Mouse (Mus musculus) myocyte (in vitro differentiated cells): ENCODE results near the gene Camkmt. TPM values are rescaled to one million over a fixed set of nuclear protein-coding genes. Genes with fewer than 3 reads are reported as not detected.

Source experiments
- H3K27me3 ChIP-seq: one replicate; pipeline ENCODE4 v1.6.1; 2011; ENCODE audit not compliant: control insufficient read depth, insufficient read depth, insufficient read length
- H3K36me3 ChIP-seq: one replicate; pipeline ENCODE4 v1.6.1; 2011; ENCODE audit not compliant: control insufficient read depth, insufficient read depth
- H3K4me2 ChIP-seq: one replicate; pipeline ENCODE4 v1.6.1; 2011; ENCODE audit warnings: low read depth, control low read depth
- H3K4me3 ChIP-seq: one replicate; pipeline ENCODE4 v1.5.1; 2011; ENCODE audit warnings: mild to moderate bottlenecking, control low read depth, moderate library complexity
- H3K79me2 ChIP-seq: one replicate; pipeline ENCODE4 v1.6.1; 2011; ENCODE audit not compliant: control insufficient read depth, insufficient read depth
- H3ac ChIP-seq: one replicate; pipeline ENCODE4 v1.6.1; 2011; ENCODE audit not compliant: control insufficient read depth, insufficient read length
- CEBPB ChIP-seq: IDR thresholded peaks from 2 replicates; pipeline ENCODE4 v1.6.1; 2011; ENCODE audit warnings: mild to moderate bottlenecking, moderate library complexity; ENCODE audit not compliant: poor library complexity, insufficient read depth, severe bottlenecking
- E2F4 ChIP-seq: IDR thresholded peaks from one replicate; pipeline ENCODE4 v1.6.1; 2011; ENCODE audit warnings: mild to moderate bottlenecking, control low read depth, moderate library complexity; ENCODE audit not compliant: insufficient read depth
- MAX ChIP-seq: IDR thresholded peaks from one replicate; pipeline ENCODE4 v1.6.1; 2011; ENCODE audit warnings: low read depth, mild to moderate bottlenecking, control low read depth
- MYOD1 ChIP-seq, 3 experiments: IDR thresholded peaks; one replicate each; pipeline ENCODE4 v1.6.1; 2011; ENCODE audit warnings: control low read depth in 2 of 3, low read depth in 2 of 3, mild to moderate bottlenecking in 2 of 3, moderate library complexity in 1 of 3; ENCODE audit not compliant: insufficient read length in 2 of 3, control insufficient read depth in 1 of 3
- MYOG ChIP-seq, 3 experiments: IDR thresholded peaks; one replicate each; pipeline ENCODE4 v1.6.1; 2011; ENCODE audit warnings: control low read depth in 2 of 3, low read depth in 2 of 3, mild to moderate bottlenecking in 2 of 3; ENCODE audit not compliant: insufficient read length in 2 of 3, control insufficient read depth in 1 of 3, insufficient read depth in 1 of 3
- POLR2A ChIP-seq: IDR thresholded peaks from one replicate; pipeline ENCODE4 v1.6.1; 2011; ENCODE audit warnings: low read depth, mild to moderate bottlenecking, control low read depth, moderate library complexity; ENCODE audit not compliant: insufficient read length
- POLR2AphosphoS2 ChIP-seq: IDR thresholded peaks from one replicate; pipeline ENCODE4 v1.6.1; 2011; ENCODE audit warnings: low read depth, control low read depth; ENCODE audit not compliant: insufficient read length
- REST ChIP-seq: IDR thresholded peaks from one replicate; pipeline ENCODE4 v1.6.1; 2011; ENCODE audit warnings: mild to moderate bottlenecking, control low read depth, moderate library complexity; ENCODE audit not compliant: insufficient read depth, insufficient read length
- SRF ChIP-seq: IDR thresholded peaks from one replicate; pipeline ENCODE4 v1.6.1; 2011; ENCODE audit warnings: low read depth; ENCODE audit not compliant: control insufficient read depth, insufficient read length
- TCF12 ChIP-seq: IDR thresholded peaks from one replicate; pipeline ENCODE4 v1.6.1; 2011; ENCODE audit warnings: mild to moderate bottlenecking, control low read depth; ENCODE audit not compliant: poor library complexity, insufficient read depth, severe bottlenecking
- TCF3 ChIP-seq: IDR thresholded peaks from one replicate; pipeline ENCODE4 v1.6.1; 2011; ENCODE audit warnings: low read depth, control low read depth; ENCODE audit not compliant: insufficient read length
- USF1 ChIP-seq: IDR thresholded peaks from one replicate; pipeline ENCODE4 v1.6.1; 2011; ENCODE audit warnings: low read depth, mild to moderate bottlenecking, control low read depth, moderate library complexity
- polyA plus RNA-seq: library from polyadenylated mRNA; unstranded; fragments of >200 nt; fragmentation: generic; extraction: Trizol; gene quantifications from one replicate; pipeline ENCODE4 v1.2.1, GENCODE M21; 2012; ENCODE audit warnings: missing spikeins

Camkmt gene
- polyA plus RNA-seq, 1 experiment: 1.4 TPM

GRCm38 (mm10) chr17:85481241-85481640 is 390.9 kb downstream of the Camkmt start:
- no peak overlapping the region for H3K4me2 ChIP-seq
- no peaks in the 10 kb centered on the region for H3K79me2 ChIP-seq
- peaks cover 6% of the 10 kb centered on the region for H3K27me3 ChIP-seq
- TF ChIP-seq MYOD1 (IDR thresholded peaks at IDR 0.05; ENCODE audit: control insufficient read depth in 1 of 3, insufficient read length in 2 of 3, low read depth in 2 of 3): no peak
- TF ChIP-seq MAX: no peak
- H3K4me3 ChIP-seq: no peak overlapping the region
- no peaks in the 10 kb centered on the region for H3K36me3 ChIP-seq
- H3ac ChIP-seq: no peak overlapping the region

GRCm38 (mm10) chr17:85483086-85483485 is 392.7 kb downstream of the Camkmt start:
- Histone ChIP-seq H3K79me2 (no peaks in the 10 kb centered on the region), H3ac (no peak overlapping the region), H3K27me3 (peaks cover 6% of the 10 kb centered on the region), H3K36me3 (no peaks in the 10 kb centered on the region), H3K4me3 (no peak overlapping the region), H3K4me2 (no peak overlapping the region)
- TF ChIP-seq POLR2AphosphoS2 (no peak), MYOD1 (IDR thresholded peaks at IDR 0.05; ENCODE audit: control insufficient read depth in 1 of 3, insufficient read length in 2 of 3, low read depth in 2 of 3) (no peak), USF1 (no peak), E2F4 (no peak), TCF3 (no peak), MYOG (IDR thresholded peaks at IDR 0.05; ENCODE audit: control insufficient read depth in 1 of 3, insufficient read depth in 1 of 3, insufficient read length in 2 of 3, low read depth in 2 of 3) (no peak), POLR2A (no peak), CEBPB (no peak), SRF (no peak), REST (no peak), MAX (no peak), TCF12 (no peak)

- no peak overlapping the region for H3K4me3 ChIP-seq
- H3ac ChIP-seq: no peak overlapping the region
- peaks cover 6% of the 10 kb centered on the region for H3K27me3 ChIP-seq
- no peaks in the 10 kb centered on the region for H3K79me2 ChIP-seq
- no peaks in the 10 kb centered on the region for H3K36me3 ChIP-seq
- no peak for TF ChIP-seq POLR2AphosphoS2
- TF ChIP-seq POLR2A: no peak
- TF ChIP-seq USF1: no peak
- no peak for TF ChIP-seq E2F4
- no peak for TF ChIP-seq SRF
- no peak for TF ChIP-seq TCF3
- TF ChIP-seq MYOG (IDR thresholded peaks at IDR 0.05; ENCODE audit: control insufficient read depth in 1 of 3, insufficient read depth in 1 of 3, insufficient read length in 2 of 3, low read depth in 2 of 3): no peak
- H3K4me2 ChIP-seq: no peak overlapping the region
Measured at GRCm38 (mm10) chr17:85484015-85484414, 393.7 kb downstream of the Camkmt start.

GRCm38 (mm10) chr17:85484526-85484925 is 394.2 kb downstream of the Camkmt start:
- no peak for TF ChIP-seq MYOG (IDR thresholded peaks at IDR 0.05; ENCODE audit: control insufficient read depth in 1 of 3, insufficient read depth in 1 of 3, insufficient read length in 2 of 3, low read depth in 2 of 3)
- TF ChIP-seq CEBPB: no peak
- no peak for TF ChIP-seq MAX
- no peak for TF ChIP-seq POLR2AphosphoS2
- no peak for TF ChIP-seq TCF3
- TF ChIP-seq TCF12: no peak
- no peak for TF ChIP-seq POLR2A
- TF ChIP-seq USF1: no peak
- TF ChIP-seq SRF: no peak
- no peak for TF ChIP-seq MYOD1 (IDR thresholded peaks at IDR 0.05; ENCODE audit: control insufficient read depth in 1 of 3, insufficient read length in 2 of 3, low read depth in 2 of 3)
- no peak for TF ChIP-seq E2F4
- Histone ChIP-seq H3ac (no peak overlapping the region), H3K4me2 (no peak overlapping the region), H3K27me3 (peaks cover 6% of the 10 kb centered on the region), H3K79me2 (no peaks in the 10 kb centered on the region), H3K36me3 (no peaks in the 10 kb centered on the region), H3K4me3 (no peak overlapping the region)

GRCm38 (mm10) chr17:85485065-85485945 is 395.0 kb downstream of the Camkmt start:
- Histone ChIP-seq H3ac (no peak overlapping the region), H3K79me2 (no peaks in the 10 kb centered on the region), H3K27me3 (peaks cover 6% of the 10 kb centered on the region), H3K4me3 (no peak overlapping the region), H3K36me3 (no peaks in the 10 kb centered on the region), H3K4me2 (no peak overlapping the region)
- no peak for TF ChIP-seq CEBPB
- no peak for TF ChIP-seq REST
- TF ChIP-seq TCF12: no peak
- no peak for TF ChIP-seq MYOD1 (IDR thresholded peaks at IDR 0.05; ENCODE audit: control insufficient read depth in 1 of 3, insufficient read length in 2 of 3, low read depth in 2 of 3)
- TF ChIP-seq POLR2AphosphoS2: no peak
- TF ChIP-seq SRF: no peak
- TF ChIP-seq USF1: no peak
- TF ChIP-seq E2F4: no peak
- TF ChIP-seq TCF3: no peak
- TF ChIP-seq POLR2A: no peak
- TF ChIP-seq MAX: no peak
- TF ChIP-seq MYOG (IDR thresholded peaks at IDR 0.05; ENCODE audit: control insufficient read depth in 1 of 3, insufficient read depth in 1 of 3, insufficient read length in 2 of 3, low read depth in 2 of 3): no peak
